Mouse (Mus musculus): ENCODE results near the gene Nuak1.

GRCm38 (mm10) chr10:84365166-84365865 is 75.1 kb downstream of the Nuak1 start:
- TF ChIP-seq CTCF (IDR thresholded peaks at IDR 0.05; ENCODE audit: borderline replicate concordance, insufficient read depth, low read length) (no peak), POLR2A (IDR thresholded peaks at IDR 0.05; ENCODE audit: low read depth, low read length) (no peak)

All from embryonic fibroblast, embryonic 13.5 days (primary cell).